Mouse (Mus musculus): ENCODE measurements at regions not wholly inside any gene's neighbourhood (a gene's known extent, or its start where the extent isn't known, plus 50 kb on each side); places are given as distances from the start of the nearest gene placed in this dataset.

DNA sequence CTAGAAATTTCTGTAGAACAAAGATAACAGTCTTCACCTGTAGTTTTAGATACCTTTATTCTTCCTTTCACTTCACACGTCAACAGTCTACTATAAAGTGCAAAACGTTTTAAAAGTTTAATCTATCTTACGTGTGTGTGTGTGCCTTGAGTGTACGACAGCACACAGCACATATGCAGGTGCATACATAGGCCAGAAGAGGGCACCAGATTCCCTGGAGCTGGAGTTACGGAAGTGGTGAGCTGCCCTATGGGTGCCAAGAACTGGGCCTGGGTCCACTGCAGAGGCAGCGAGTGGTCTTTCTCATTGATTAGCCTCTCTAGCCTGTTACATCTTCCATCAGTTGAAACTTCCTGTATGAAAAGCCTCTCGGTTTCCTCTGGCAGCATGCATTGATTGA is 285.5 kb upstream of the Dio3 start:
- no peak for TF ChIP-seq ZNF384 (IDR thresholded peaks at IDR 0.05; ENCODE audit: low read depth, low read length)
- TF ChIP-seq ZMIZ1 (IDR thresholded peaks at IDR 0.05; ENCODE audit: low read depth, low read length): no peak
- no peak for TF ChIP-seq NRF1 (IDR thresholded peaks at IDR 0.05; ENCODE audit: low read depth, low read length)
- TF ChIP-seq ETS1 (conservative IDR thresholded peaks at IDR 0.05; ENCODE audit: low read depth, low read length): no peak
- no peak for TF ChIP-seq POLR2AphosphoS2 (IDR thresholded peaks at IDR 0.05; ENCODE audit: low read depth, low read length)
- TF ChIP-seq SMC3 (IDR thresholded peaks at IDR 0.05; ENCODE audit: low read depth, low read length): no peak

Measured in CH12.LX (cell line).